Mouse (Mus musculus) liver, postnatal 0 days (tissue): ENCODE results near the gene Kcnj9. TPM values are rescaled to one million over a fixed set of nuclear protein-coding genes. Genes with fewer than 3 reads are reported as not detected.

Source experiments
- ATAC-seq: fragments of 200-750 bp; cut with Nextera tagmentation; 2 replicates; pipeline ENCODE4 v1.8.0; 2017; ENCODE audit warnings: mild to moderate bottlenecking, moderate library complexity
- DNase-seq: peaks from one replicate; pipeline ENCODE4 v3.0.0-alpha.2; 2016
- H3K27ac ChIP-seq: fragments of 300-500 bp; sonication (generic); 2 replicates; pipeline ENCODE4 v1.5.1; 2014; ENCODE audit warnings: antibody characterized with exemption, moderate library complexity, mild to moderate bottlenecking, low read depth
- H3K27me3 ChIP-seq: fragments of 300-500 bp; sonication (generic); 2 replicates; pipeline ENCODE4 v1.6.1; 2014; ENCODE audit warnings: low read length, control low read depth, mixed read lengths; ENCODE audit not compliant: insufficient read depth
- H3K36me3 ChIP-seq: fragments of 300-500 bp; sonication (generic); replicated peaks from 2 replicates; pipeline ENCODE4 v1.6.1; 2014; ENCODE audit warnings: mild to moderate bottlenecking, control low read depth, low read length, moderate library complexity, mixed read lengths; ENCODE audit not compliant: insufficient read depth
- H3K4me1 ChIP-seq: fragments of 300-500 bp; sonication (generic); 2 replicates; pipeline ENCODE4 v1.6.1; 2014; ENCODE audit warnings: antibody characterized with exemption, mild to moderate bottlenecking, control low read depth; ENCODE audit not compliant: insufficient read depth
- H3K4me2 ChIP-seq: fragments of 300-500 bp; sonication (generic); 2 replicates; pipeline ENCODE4 v1.6.1; 2014; ENCODE audit warnings: low read depth, mild to moderate bottlenecking, low read length, moderate library complexity, mixed read lengths
- H3K4me3 ChIP-seq: fragments of 300-500 bp; sonication (generic); 2 replicates; pipeline ENCODE4 v1.5.1; 2014; ENCODE audit warnings: low read depth, low read length
- H3K9ac ChIP-seq: fragments of 300-500 bp; sonication (generic); replicated peaks from 2 replicates; pipeline ENCODE4 v1.6.1; 2014; ENCODE audit warnings: mild to moderate bottlenecking, moderate library complexity
- H3K9me3 ChIP-seq: fragments of 300-500 bp; sonication (generic); 2 replicates; pipeline ENCODE4 v1.6.1; 2016; ENCODE audit warnings: mild to moderate bottlenecking, control low read depth, low read length, mixed read lengths
- CTCF ChIP-seq: sonication (generic); IDR thresholded peaks from 2 replicates; pipeline ENCODE4 v1.5.1; 2016; ENCODE audit warnings: antibody characterized with exemption, low read depth
- EP300 ChIP-seq: IDR thresholded peaks from 2 replicates; pipeline ENCODE4 v1.6.1; 2016; ENCODE audit warnings: antibody characterized with exemption, low read depth, mild to moderate bottlenecking
- WGBS: fragments of 180-500 bp; shearing (Covaris S2); extraction: QIAGEN DNeasy Blood & Tissue Kit; methylation state at CpG from one replicate; pipeline ENCODE4 v1.1.7; 2014; ENCODE audit not compliant: insufficient replicate concordance; 5-methylcytosine and 5-hydroxymethylcytosine counted together
- polyA plus RNA-seq: library from polyadenylated mRNA; unstranded; fragments of >200 nt; fragmentation: Nextera tagmentation; extraction: Ambion mirVana; gene quantifications from 2 replicates; pipeline ENCODE4 v1.2.1, GENCODE M21; 2015

Gene Kcnj9
- polyA plus RNA-seq, 1 experiment from 2014 or later = 0.07 TPM

- Histone ChIP-seq H3K4me1 (peaks cover 13% of the 10 kb centered on the region), H3K9me3 (no peaks in the 10 kb centered on the region), H3K36me3 (no peaks in the 10 kb centered on the region), H3K4me2 (no peak overlapping the region), H3K27me3 (peaks cover 46% of the 10 kb centered on the region), H3K4me3 (no peak overlapping the region), H3K9ac (no peak overlapping the region), H3K27ac (no peak overlapping the region)
- ATAC-seq (no peak), DNase-seq (no peak)
- TF ChIP-seq CTCF = no peak
- TF ChIP-seq EP300 = no peak
- WGBS = 50% methylated on average over 2 of the region's 2 CpGs
These were observed 8.5 kb upstream of the Kcnj9 start for GRCm38 (mm10) chr1:172337411-172338185.

GRCm38 (mm10) chr1:172335804-172336203, 6.7 kb upstream of the Kcnj9 start:
- 38% methylated on average over 15 of the region's 15 CpGs for WGBS
- Histone ChIP-seq H3K4me2 (no peak overlapping the region), H3K27me3 (peaks cover 33% of the 10 kb centered on the region), H3K36me3 (no peaks in the 10 kb centered on the region), H3K27ac (no peak overlapping the region), H3K9ac (no peak overlapping the region), H3K9me3 (no peaks in the 10 kb centered on the region), H3K4me3 (no peak overlapping the region), H3K4me1 (peaks cover 7% of the 10 kb centered on the region)
- ATAC-seq (no peak), DNase-seq (no peak)
- no peak for TF ChIP-seq EP300
- TF ChIP-seq CTCF = no peak

- WGBS = 25% methylated on average over 3 of the region's 3 CpGs
- Histone ChIP-seq H3K9ac (no peak overlapping the region), H3K4me1 (peaks cover 2% of the 10 kb centered on the region; the same call in 1 of the 2 replicates), H3K9me3 (no peaks in the 10 kb centered on the region), H3K4me3 (no peak overlapping the region), H3K27me3 (peaks cover 34% of the 10 kb centered on the region), H3K27ac (no peak overlapping the region), H3K4me2 (no peak overlapping the region), H3K36me3 (no peaks in the 10 kb centered on the region)
- ATAC-seq (no peak), DNase-seq (no peak)
- TF ChIP-seq EP300 (no peak), CTCF (peak; percentile 34; the same call in 1 of the 2 replicates)
These were observed 4.4 kb upstream of the Kcnj9 start for GRCm38 (mm10) chr1:172333512-172333911.

GRCm38 (mm10) chr1:172332925-172333324, 3.8 kb upstream of the Kcnj9 start:
- H3K36me3 ChIP-seq = no peaks in the 10 kb centered on the region
- no peak overlapping the region for H3K27ac ChIP-seq

DNA sequence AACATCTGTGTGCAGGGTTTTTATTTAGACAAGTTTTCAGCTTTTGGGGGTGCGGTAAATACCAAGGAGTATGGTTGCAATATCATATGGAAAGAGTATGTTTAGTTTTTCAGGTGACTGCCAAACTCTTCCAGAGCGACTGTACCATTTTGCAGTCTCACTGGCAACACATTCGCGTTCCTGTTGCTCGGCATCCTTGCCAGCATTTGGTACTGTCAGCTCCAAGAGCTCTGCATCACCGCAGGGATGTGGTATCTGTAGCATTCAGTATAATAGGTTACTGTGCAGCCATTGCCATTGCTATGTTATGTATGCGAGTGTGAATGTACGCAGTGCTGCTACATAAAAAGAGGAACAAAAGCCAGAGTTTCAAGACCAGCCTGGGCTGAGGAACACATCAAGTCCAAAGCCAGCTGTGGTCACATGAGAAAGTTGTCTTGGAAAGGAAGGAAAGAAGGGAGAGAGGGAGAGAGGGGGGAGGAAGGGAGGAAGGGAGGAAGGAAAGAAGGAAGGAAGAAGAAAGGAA, 2.4 kb upstream of the Kcnj9 start:
- ATAC-seq (no peak), DNase-seq (no peak)
- no peak overlapping the region for H3K27ac ChIP-seq
- no peak overlapping the region for H3K4me3 ChIP-seq
- H3K9me3 ChIP-seq = no peaks in the 10 kb centered on the region
- no peak overlapping the region for H3K4me2 ChIP-seq
- H3K27me3 ChIP-seq = peaks cover 43% of the 10 kb centered on the region
- TF ChIP-seq EP300 (no peak), CTCF (no peak)
- H3K9ac ChIP-seq = no peak overlapping the region
- WGBS = 55% methylated on average over 8 of the region's 8 CpGs
- no peaks in the 10 kb centered on the region for H3K36me3 ChIP-seq
- H3K4me1 ChIP-seq = peaks cover 2% of the 10 kb centered on the region; the same call in 1 of the 2 replicates

More at GRCm38 (mm10) chr1:172332925-172333324, 3.8 kb upstream of the Kcnj9 start:
- DNase-seq (no peak), ATAC-seq (no peak)
- no peaks in the 10 kb centered on the region for H3K9me3 ChIP-seq
- no peak overlapping the region for H3K4me2 ChIP-seq
- H3K4me3 ChIP-seq = no peak overlapping the region
- peaks cover 2% of the 10 kb centered on the region; the same call in 1 of the 2 replicates for H3K4me1 ChIP-seq
- WGBS = 74% methylated on average over 2 of the region's 2 CpGs
- H3K9ac ChIP-seq = no peak overlapping the region
- TF ChIP-seq CTCF (no peak), EP300 (no peak)
- peaks cover 33% of the 10 kb centered on the region for H3K27me3 ChIP-seq

- Histone ChIP-seq H3K9me3 (no peaks in the 10 kb centered on the region), H3K4me1 (peaks cover 8% of the 10 kb centered on the region; the same call in 1 of the 2 replicates), H3K4me3 (no peak overlapping the region), H3K4me2 (no peak overlapping the region), H3K27me3 (peaks cover 54% of the 10 kb centered on the region), H3K9ac (no peak overlapping the region), H3K27ac (no peak overlapping the region), H3K36me3 (no peaks in the 10 kb centered on the region)
- no peak for DNase-seq
- 70% methylated on average over 6 of the region's 6 CpGs for WGBS
- no peak for ATAC-seq
- TF ChIP-seq EP300 = no peak
These were observed 498 bp upstream of the Kcnj9 start for GRCm38 (mm10) chr1:172329616-172330015.
